Comparison of ENCODE assay signal across 8 mouse cellular contexts in the genomic region with DNA sequence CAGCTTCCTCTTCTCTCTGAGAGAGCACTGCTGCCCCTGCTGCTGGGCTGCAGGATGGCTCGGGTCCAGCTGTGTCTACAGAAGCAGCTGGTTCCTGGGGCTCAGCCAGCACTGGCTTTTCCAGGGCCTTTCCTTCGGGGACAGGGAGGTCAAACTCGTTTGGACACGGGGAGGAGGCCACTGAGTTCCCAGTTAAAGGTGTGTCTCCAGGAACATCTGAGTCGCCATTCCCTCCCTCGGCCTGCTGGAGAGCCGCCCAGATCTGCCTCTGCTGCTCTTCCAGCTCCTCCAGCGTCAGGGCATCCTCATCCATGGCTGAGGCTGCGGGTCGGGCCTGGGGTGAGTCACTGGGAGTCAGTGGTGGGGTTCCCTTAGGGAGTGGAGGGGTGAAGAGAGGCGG. TPM values are rescaled to one million over a fixed set of nuclear protein-coding genes. Genes with fewer than 3 reads are reported as not detected.
DNase-seq lines count a peak whose midpoint lies in the region; ATAC-seq and TF ChIP-seq lines count a peak whose summit lies in the region.
"Had no signal": no experiment of that assay in that cellular context is flagged by ENCODE, and none has a peak within 500 bp of the region (broad histone marks: within the 10 kb centered on the region; RNA-seq: fewer than 3 reads in every experiment).

No protein-coding gene starts in this region.

- no peaks in the 10 kb centered on the region for H3K9me3 ChIP-seq in liver, postnatal 0 days (ENCODE audit: low read length)
- no peaks in the 10 kb centered on the region for H3K9me3 ChIP-seq in liver, embryonic 11.5 days (ENCODE audit: control insufficient read depth, low read length)
- H3K9me3 ChIP-seq in heart, postnatal 0 days (replicated peaks; ENCODE audit: control insufficient read depth, low read length) = no peaks in the 10 kb centered on the region
- H3K9me3 ChIP-seq: hindbrain, embryonic 15.5 days had no signal

- peaks cover 57% of the 10 kb centered on the region for H3K36me3 ChIP-seq in liver, postnatal 0 days (replicated peaks; ENCODE audit: insufficient read depth, low read length)
- peaks cover 39% of the 10 kb centered on the region for H3K36me3 ChIP-seq in liver, embryonic 11.5 days (ENCODE audit: control insufficient read depth, insufficient read depth, low read length)
- H3K36me3 ChIP-seq in heart, postnatal 0 days (replicated peaks; ENCODE audit: control insufficient read depth, insufficient read depth, low read length) = peaks cover 74% of the 10 kb centered on the region

- DNase-seq in liver, postnatal 0 days = no peak
- no peak for DNase-seq in liver, embryonic 11.5 days (ENCODE audit: low spot score)
- DNase-seq in cerebellum, postnatal 36 days = peak; percentile 25 to 32
- peak; percentile 58 for DNase-seq in heart, postnatal 0 days (ENCODE audit: low spot score)
- peak; percentile 27 to 38 for DNase-seq in left cerebral cortex, postnatal 36 days (ENCODE audit: low spot score in 2 of 2)
- peak; percentile 66 for DNase-seq in testis, postnatal 14 days (ENCODE audit: low spot score)
- DNase-seq in embryo, embryonic 9.5 days (ENCODE audit: extremely low spot score) = no peak

- H3K4me1 ChIP-seq in liver, postnatal 0 days (ENCODE audit: insufficient read depth) = no peaks in the 10 kb centered on the region
- no peaks in the 10 kb centered on the region for H3K4me1 ChIP-seq in liver, embryonic 11.5 days (replicated peaks; ENCODE audit: control insufficient read depth, insufficient read depth, low read length)
- 0 out of 2 replicates have a peak, but pooled peaks cover 8% of the 10 kb centered on the region for H3K4me1 ChIP-seq in heart, postnatal 0 days (ENCODE audit: control insufficient read depth, insufficient read depth)
- H3K4me1 ChIP-seq: hindbrain, embryonic 15.5 days had no signal

- no peak overlapping the region for H3K4me3 ChIP-seq in liver, postnatal 0 days (ENCODE audit: low read depth, low read length)
- H3K4me3 ChIP-seq in liver, embryonic 11.5 days (ENCODE audit: low read depth, low read length) = no peak overlapping the region
- H3K4me3 ChIP-seq in heart, postnatal 0 days (ENCODE audit: low read depth, low read length) = no peak overlapping the region
- H3K4me3 ChIP-seq: hindbrain, embryonic 15.5 days had no signal

- H3K27ac ChIP-seq in liver, postnatal 0 days (ENCODE audit: low read depth) = no peak overlapping the region
- no peak overlapping the region for H3K27ac ChIP-seq in liver, embryonic 11.5 days (ENCODE audit: low read depth, low read length)
- H3K27ac ChIP-seq in heart, postnatal 0 days (ENCODE audit: low read depth) = peak overlapping the region; percentile 62
- H3K27ac ChIP-seq: hindbrain, embryonic 15.5 days had no signal

- no peak for TF ChIP-seq EP300 in liver, postnatal 0 days (IDR thresholded peaks at IDR 0.05; ENCODE audit: low read depth)
- TF ChIP-seq EP300 in heart, postnatal 0 days (IDR thresholded peaks at IDR 0.05; ENCODE audit: low read depth) = no peak

- intact Hi-C loops in left cerebral cortex, postnatal 36 days (cut with DNase I) = no loop called here

- H3K4me2 ChIP-seq in liver, postnatal 0 days (ENCODE audit: low read depth, low read length) = no peak overlapping the region
- no peak overlapping the region for H3K4me2 ChIP-seq in liver, embryonic 11.5 days
- no peak overlapping the region for H3K4me2 ChIP-seq in heart, postnatal 0 days (ENCODE audit: low read depth, low read length)
- H3K4me2 ChIP-seq: hindbrain, embryonic 15.5 days had no signal

- no peaks in the 10 kb centered on the region for H3K27me3 ChIP-seq in liver, postnatal 0 days (ENCODE audit: insufficient read depth, low read length)
- H3K27me3 ChIP-seq in liver, embryonic 11.5 days (replicated peaks; ENCODE audit: control insufficient read depth, insufficient read depth, low read length) = no peaks in the 10 kb centered on the region
- H3K27me3 ChIP-seq in heart, postnatal 0 days (ENCODE audit: control insufficient read depth, insufficient read depth, low read length) = no peaks in the 10 kb centered on the region
- H3K27me3 ChIP-seq: hindbrain, embryonic 15.5 days had no signal

- 67% methylated on average over 11 of the region's 11 CpGs for WGBS in liver, postnatal 0 days (ENCODE audit: insufficient replicate concordance)
- 78% methylated on average over 11 of the region's 11 CpGs for WGBS in liver, embryonic 11.5 days
- WGBS in heart, postnatal 0 days = 23% methylated on average over 11 of the region's 11 CpGs

- no peak overlapping the region for H3K9ac ChIP-seq in liver, postnatal 0 days (replicated peaks)
- no peak overlapping the region for H3K9ac ChIP-seq in liver, embryonic 11.5 days (ENCODE audit: low read depth, low read length)
- no peak overlapping the region for H3K9ac ChIP-seq in heart, postnatal 0 days (replicated peaks; ENCODE audit: low read depth, low read length)
- H3K9ac ChIP-seq: hindbrain, embryonic 15.5 days had no signal

- no peak for ATAC-seq in liver, postnatal 0 days
- no peak for ATAC-seq in liver, embryonic 11.5 days (replicated peaks; ENCODE audit: low FRiP score)
- peak; percentile 53; the same call in 1 of the 2 replicates for ATAC-seq in heart, postnatal 0 days (ENCODE audit: insufficient read depth, low read depth)

- 0 out of 2 replicates have a peak, but pooled peaks have one; percentile 17 for TF ChIP-seq CTCF in liver, postnatal 0 days (IDR thresholded peaks at IDR 0.05; ENCODE audit: low read depth)
- TF ChIP-seq CTCF in heart, postnatal 0 days (IDR thresholded peaks at IDR 0.05; ENCODE audit: low read depth) = peak; percentile 16; the same call in 1 of the 2 replicates

RNA-seq across cellular contexts. Expression of a gene that starts 16.2 kb away (rescaled TPM):
- polyA plus RNA-seq in liver, postnatal 0 days (2015; fragmentation: Nextera tagmentation; extraction: Ambion mirVana) = 10.1 and 12.2 TPM in 2 replicates
- 22.8 and 27.6 TPM in 2 replicates for polyA plus RNA-seq in liver, embryonic 11.5 days (2014; fragmentation: Nextera tagmentation; extraction: Ambion mirVana)
- total RNA-seq in heart, postnatal 0 days (2014; rRNA removed; ENCODE audit: low replicate concordance) = 65.2 and 70.0 TPM in 2 replicates
- polyA plus RNA-seq in heart, postnatal 0 days (2015; fragmentation: Nextera tagmentation; extraction: Ambion mirVana) = 41.4 and 44.1 TPM in 2 replicates
- total RNA-seq in left cerebral cortex, postnatal 36 days (2021) = 100 to 1,000 TPM; 117 to 144 TPM

RNA-seq across cellular contexts. Expression of a gene that starts 20.3 kb away (rescaled TPM):
- 19.3 and 23.7 TPM in 2 replicates for polyA plus RNA-seq in liver, postnatal 0 days (2015; fragmentation: Nextera tagmentation; extraction: Ambion mirVana)
- 89.3 and 92.1 TPM in 2 replicates for polyA plus RNA-seq in liver, embryonic 11.5 days (2014; fragmentation: Nextera tagmentation; extraction: Ambion mirVana)
- 11.8 and 30.8 TPM in 2 replicates for total RNA-seq in heart, postnatal 0 days (2014; rRNA removed; ENCODE audit: low replicate concordance)
- polyA plus RNA-seq in heart, postnatal 0 days (2015; fragmentation: Nextera tagmentation; extraction: Ambion mirVana) = 31.3 and 31.8 TPM in 2 replicates
- 10 to 100 TPM; 39.5 to 49.0 TPM for total RNA-seq in left cerebral cortex, postnatal 36 days (2021)

RNA-seq across cellular contexts. Expression of a gene that starts 48.6 kb away (rescaled TPM):
- polyA plus RNA-seq in liver, postnatal 0 days (2015; fragmentation: Nextera tagmentation; extraction: Ambion mirVana) = 32.5 and 40.7 TPM in 2 replicates
- 102 and 109 TPM in 2 replicates for polyA plus RNA-seq in liver, embryonic 11.5 days (2014; fragmentation: Nextera tagmentation; extraction: Ambion mirVana)
- total RNA-seq in heart, postnatal 0 days (2014; rRNA removed; ENCODE audit: low replicate concordance) = 19.5 and 19.9 TPM in 2 replicates
- 72.7 and 76.5 TPM in 2 replicates for polyA plus RNA-seq in heart, postnatal 0 days (2015; fragmentation: Nextera tagmentation; extraction: Ambion mirVana)
- 10 to 100 TPM; 69.7 to 86.1 TPM for total RNA-seq in left cerebral cortex, postnatal 36 days (2021)

RNA-seq across cellular contexts. Expression of a gene that starts 48.9 kb away (rescaled TPM):
- polyA plus RNA-seq in liver, postnatal 0 days (2015; fragmentation: Nextera tagmentation; extraction: Ambion mirVana) = 7.5 and 7.6 TPM in 2 replicates
- 51.8 and 52.6 TPM in 2 replicates for polyA plus RNA-seq in liver, embryonic 11.5 days (2014; fragmentation: Nextera tagmentation; extraction: Ambion mirVana)
- 15.6 and 17.5 TPM in 2 replicates for total RNA-seq in heart, postnatal 0 days (2014; rRNA removed; ENCODE audit: low replicate concordance)
- polyA plus RNA-seq in heart, postnatal 0 days (2015; fragmentation: Nextera tagmentation; extraction: Ambion mirVana) = 3.8 and 3.9 TPM in 2 replicates
- total RNA-seq in left cerebral cortex, postnatal 36 days (2021) = 1 to 10 TPM in 1 of 2 experiments, under 1 TPM in 1; 0.84 to 1.2 TPM

Comparison
In these comparisons a context has a peak if more than half of its experiments do, and no peak if none do; other contexts are left out.
1. DNase-seq: peak in cerebellum, postnatal 36 days (2 of 2), heart, postnatal 0 days (single experiment), left cerebral cortex, postnatal 36 days (2 of 2) and testis, postnatal 14 days (single experiment); none in liver, postnatal 0 days (single experiment), liver, embryonic 11.5 days (single experiment) and embryo, embryonic 9.5 days (single experiment).